Mouse (Mus musculus) liver, embryonic 14.5 days (tissue): ENCODE data around the gene AC129217.1.

ENCODE experiments used
- CTCF ChIP-seq: IDR thresholded peaks from 2 replicates; pipeline ENCODE4 v1.5.1; 2016; ENCODE audit warnings: antibody characterized with exemption, low read depth, control low read depth
- EP300 ChIP-seq: IDR thresholded peaks from 2 replicates; pipeline ENCODE4 v1.6.1; 2016; ENCODE audit warnings: antibody characterized with exemption, low read depth

- TF ChIP-seq CTCF = no peak
- TF ChIP-seq EP300 = no peak
Observed at GRCm38 (mm10) chr19:8821146-8821545, 8.4 kb upstream of the AC129217.1 start.
